Mouse (Mus musculus) heart, postnatal 0 days (tissue): ENCODE measurements around the gene Emc1. TPM values are rescaled to one million over a fixed set of nuclear protein-coding genes. Genes with fewer than 3 reads are reported as not detected.

Experiments
- ATAC-seq: fragments of 200-750 bp; cut with Nextera tagmentation; 2 replicates; pipeline ENCODE4 v1.8.0; 2017; ENCODE audit warnings: low read depth, moderate number of reproducible peaks, moderate library complexity; ENCODE audit not compliant: insufficient read depth
- DNase-seq: peaks from one replicate; pipeline ENCODE4 v3.0.0-alpha.2; 2016; ENCODE audit warnings: low spot score
- H3K27ac ChIP-seq: fragments of 300-500 bp; sonication (generic); 2 replicates; pipeline ENCODE4 v1.5.1; 2014; ENCODE audit warnings: low read depth, mild to moderate bottlenecking
- H3K27me3 ChIP-seq: fragments of 300-500 bp; sonication (generic); 2 replicates; pipeline ENCODE4 v1.6.1; 2014; ENCODE audit warnings: low read length, mixed read lengths; ENCODE audit not compliant: control insufficient read depth, insufficient read depth
- H3K36me3 ChIP-seq: fragments of 300-500 bp; sonication (generic); replicated peaks from 2 replicates; pipeline ENCODE4 v1.6.1; 2014; ENCODE audit warnings: low read length, mixed read lengths; ENCODE audit not compliant: control insufficient read depth, insufficient read depth
- H3K4me1 ChIP-seq: fragments of 300-500 bp; sonication (generic); 2 replicates; pipeline ENCODE4 v1.6.1; 2014; ENCODE audit warnings: antibody characterized with exemption; ENCODE audit not compliant: control insufficient read depth, insufficient read depth
- H3K4me2 ChIP-seq: fragments of 300-500 bp; sonication (generic); 2 replicates; pipeline ENCODE4 v1.6.1; 2014; ENCODE audit warnings: low read depth, mild to moderate bottlenecking, low read length, moderate library complexity
- H3K4me3 ChIP-seq: fragments of 300-500 bp; sonication (generic); 2 replicates; pipeline ENCODE4 v1.5.1; 2014; ENCODE audit warnings: low read depth, low read length
- H3K9ac ChIP-seq: fragments of 300-500 bp; sonication (generic); replicated peaks from 2 replicates; pipeline ENCODE4 v1.6.1; 2014; ENCODE audit warnings: low read depth, low read length, mixed read lengths
- H3K9me3 ChIP-seq: fragments of 300-500 bp; sonication (generic); replicated peaks from 2 replicates; pipeline ENCODE4 v1.6.1; 2016; ENCODE audit warnings: low read length; ENCODE audit not compliant: control insufficient read depth
- CTCF ChIP-seq: IDR thresholded peaks from 2 replicates; pipeline ENCODE4 v1.5.1; 2016; ENCODE audit warnings: antibody characterized with exemption, control low read depth, low read depth
- EP300 ChIP-seq: IDR thresholded peaks from 2 replicates; pipeline ENCODE4 v1.6.1; 2016; ENCODE audit warnings: antibody characterized with exemption, low read depth
- WGBS: fragments of 180-500 bp; shearing (Covaris S2); extraction: QIAGEN DNeasy Blood & Tissue Kit; methylation state at CpG from one replicate; pipeline ENCODE4 v1.1.7; 2014; 5-methylcytosine and 5-hydroxymethylcytosine counted together
- polyA plus RNA-seq: library from polyadenylated mRNA; unstranded; fragments of >200 nt; fragmentation: Nextera tagmentation; extraction: Ambion mirVana; gene quantifications from 2 replicates; pipeline ENCODE4 v1.2.1, GENCODE M21; 2015
- total RNA-seq: library from RNA; depleted of rRNA; stranded (reverse); fragments of >200 nt; gene quantifications from 2 replicates; pipeline ENCODE4 v1.2.3, GENCODE M21; 2014; ENCODE audit warnings: low replicate concordance

Gene Emc1
- total and polyA plus RNA-seq, 2 experiments from 2014 or later: 25.3 to 41.5 TPM

DNA sequence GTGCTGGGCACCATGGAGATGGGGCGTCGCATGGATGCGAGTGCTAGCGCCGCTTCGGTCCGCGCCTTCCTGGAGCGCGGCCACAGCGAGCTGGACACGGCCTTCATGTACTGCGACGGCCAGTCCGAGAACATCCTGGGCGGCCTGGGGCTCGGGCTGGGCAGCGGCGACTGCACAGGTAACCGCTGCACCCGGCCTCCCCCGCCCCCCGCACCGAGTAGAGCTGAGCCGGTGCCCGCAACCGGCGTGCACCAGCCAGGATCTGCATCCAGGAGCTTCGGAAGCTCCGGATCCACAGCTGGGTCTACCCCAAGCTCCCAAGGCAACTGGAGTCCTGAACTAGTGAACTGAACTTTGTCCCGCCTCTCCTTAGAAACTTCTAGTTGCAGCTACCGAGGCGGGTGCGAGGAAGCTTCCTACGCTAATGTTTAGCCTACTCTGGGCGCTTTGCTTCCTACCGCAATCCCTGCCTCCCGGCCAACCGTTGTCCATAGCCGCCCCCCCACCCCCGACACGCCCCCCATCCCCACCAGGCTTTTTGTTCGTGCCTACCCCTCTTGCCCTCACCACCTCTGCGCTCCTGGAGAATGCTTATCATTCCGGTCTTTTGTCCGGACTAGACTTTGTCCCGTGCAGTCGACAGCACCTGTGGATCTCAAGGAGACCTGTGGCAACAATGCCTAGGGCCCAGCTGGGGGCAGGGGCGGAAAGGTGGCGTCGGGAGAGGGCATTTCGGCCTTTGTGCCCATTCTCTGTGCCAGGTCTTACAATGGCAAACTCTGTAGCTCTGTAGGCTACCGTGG lies 41.3 kb upstream of the Emc1 start:
- Histone ChIP-seq H3K4me2 (peak overlapping the region; percentile 95), H3K27ac (peak overlapping the region; percentile 31; the same call in 1 of the 2 replicates), H3K9me3 (no peaks in the 10 kb centered on the region), H3K27me3 (no peaks in the 10 kb centered on the region), H3K9ac (peak overlapping the region; percentile 67), H3K4me1 (peaks cover 14% of the 10 kb centered on the region), H3K4me3 (peak overlapping the region; percentile 87), H3K36me3 (peaks cover 18% of the 10 kb centered on the region; the same call in 1 of the 2 replicates)
- WGBS: under 1% methylated on average over 51 of the region's 53 CpGs
- DNase-seq (no peak), ATAC-seq (peak; percentile 62; the same call in 1 of the 2 replicates)
- no peak for TF ChIP-seq EP300
- TF ChIP-seq CTCF: no peak

DNA sequence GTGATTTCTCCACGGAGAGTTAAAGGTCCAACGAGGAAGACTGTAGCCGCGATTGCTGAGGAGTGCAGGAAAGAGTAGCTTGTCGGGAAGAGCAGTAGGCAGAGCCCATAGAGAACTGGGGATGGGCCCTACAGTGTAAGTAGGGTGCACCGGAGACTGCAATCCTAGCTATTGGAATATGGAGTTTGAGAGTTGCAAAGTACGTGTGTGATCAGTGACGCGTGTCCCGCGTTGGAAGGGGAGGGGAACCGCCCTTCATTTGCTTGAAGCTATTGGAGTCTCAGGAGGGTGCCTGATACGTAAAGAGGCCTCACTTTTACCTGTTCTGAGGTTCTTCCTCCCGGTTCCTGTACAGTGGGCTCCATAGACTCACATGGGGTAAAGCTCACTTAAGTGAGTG lies 40.7 kb upstream of the Emc1 start:
- ATAC-seq: no peak
- no peak overlapping the region for H3K27ac ChIP-seq
- peak overlapping the region; percentile 95 for H3K4me2 ChIP-seq
- DNase-seq: no peak
- no peaks in the 10 kb centered on the region for H3K9me3 ChIP-seq
- H3K4me3 ChIP-seq: peak overlapping the region; percentile 87
- peaks cover 12% of the 10 kb centered on the region; the same call in 1 of the 2 replicates for H3K36me3 ChIP-seq
- H3K27me3 ChIP-seq: no peaks in the 10 kb centered on the region
- H3K9ac ChIP-seq: 0 out of 2 replicates have a peak overlapping the region, but pooled peaks have one; percentile 67
- peaks cover 14% of the 10 kb centered on the region for H3K4me1 ChIP-seq
- WGBS: 30% methylated on average over 14 of the region's 14 CpGs
- TF ChIP-seq EP300 (no peak), CTCF (no peak)

DNA sequence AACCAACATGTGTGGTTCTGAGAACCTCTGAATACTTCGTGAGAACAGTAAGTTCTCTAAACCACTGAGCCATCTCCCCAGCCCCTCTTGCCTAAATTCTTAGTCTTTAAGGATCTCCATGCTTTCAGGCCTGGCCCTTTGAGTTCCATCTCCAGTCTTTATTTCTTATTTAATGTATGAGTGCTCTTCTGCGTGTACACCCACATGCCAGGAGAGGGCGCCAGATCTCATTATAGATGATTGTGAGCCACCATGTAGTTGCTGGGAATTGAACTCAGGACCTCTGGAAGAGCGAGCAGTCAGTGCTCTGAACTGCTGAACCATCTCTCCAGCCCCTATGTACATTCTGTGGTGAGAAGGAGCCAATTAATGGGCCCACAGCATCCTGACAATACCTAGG lies 39.8 kb upstream of the Emc1 start:
- peaks cover 11% of the 10 kb centered on the region; the same call in 1 of the 2 replicates for H3K36me3 ChIP-seq
- WGBS: 65% methylated on average over 4 of the region's 4 CpGs
- no peaks in the 10 kb centered on the region for H3K9me3 ChIP-seq
- H3K4me1 ChIP-seq: peaks cover 14% of the 10 kb centered on the region
- H3K9ac ChIP-seq: no peak overlapping the region
- no peak overlapping the region for H3K4me3 ChIP-seq
- no peak overlapping the region for H3K27ac ChIP-seq
- H3K27me3 ChIP-seq: no peaks in the 10 kb centered on the region
- no peak overlapping the region for H3K4me2 ChIP-seq
- ATAC-seq (no peak), DNase-seq (no peak)
- peak; percentile 39 for TF ChIP-seq CTCF
- TF ChIP-seq EP300: no peak

DNA sequence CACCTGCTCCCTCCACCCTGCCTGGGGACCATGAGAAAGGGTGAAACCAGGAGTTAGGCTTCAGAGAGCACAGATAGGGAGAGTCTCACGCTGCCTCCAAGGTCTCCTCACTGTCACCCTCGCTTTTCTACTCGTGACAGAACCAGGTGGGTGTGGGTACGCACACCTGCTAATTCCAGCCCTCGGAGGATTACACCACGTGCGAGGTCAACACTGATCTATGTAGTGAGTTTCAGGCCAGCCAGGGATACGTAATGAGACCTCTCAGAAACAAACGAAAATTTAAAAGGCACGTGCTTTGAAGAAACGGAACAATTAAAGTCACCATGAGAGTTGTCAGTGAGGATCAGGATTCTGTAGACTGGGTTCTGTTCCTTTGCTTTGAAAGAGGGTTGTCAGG lies 33.9 kb upstream of the Emc1 start:
- no peak overlapping the region for H3K9ac ChIP-seq
- H3K4me2 ChIP-seq: no peak overlapping the region
- no peaks in the 10 kb centered on the region for H3K4me1 ChIP-seq
- ATAC-seq (no peak), DNase-seq (no peak)
- no peaks in the 10 kb centered on the region for H3K9me3 ChIP-seq
- 88% methylated on average over 11 of the region's 11 CpGs for WGBS
- H3K4me3 ChIP-seq: no peak overlapping the region
- no peaks in the 10 kb centered on the region for H3K27me3 ChIP-seq
- no peak overlapping the region for H3K27ac ChIP-seq
- TF ChIP-seq CTCF (no peak), EP300 (no peak)
- peaks cover 11% of the 10 kb centered on the region; the same call in 1 of the 2 replicates for H3K36me3 ChIP-seq

DNA sequence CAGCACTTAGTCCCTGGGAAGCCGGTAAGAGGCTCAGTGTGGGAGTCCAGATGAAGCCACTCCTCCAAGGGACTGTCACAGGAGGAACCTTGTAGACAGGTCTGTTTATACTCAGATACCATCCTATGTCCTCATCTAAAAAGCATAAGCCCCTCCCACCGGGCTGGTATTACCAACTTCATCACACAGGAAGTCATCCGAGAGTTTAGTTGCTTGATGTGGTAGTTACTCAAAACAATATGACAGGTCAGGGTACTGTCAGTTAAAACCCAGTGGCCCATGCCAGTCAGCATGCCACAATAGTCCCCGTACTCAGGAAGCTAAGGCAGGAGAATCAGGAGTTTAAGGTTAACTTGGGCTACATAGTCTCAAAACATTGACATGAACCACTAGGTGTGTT lies 32.6 kb upstream of the Emc1 start:
- no peaks in the 10 kb centered on the region for H3K9me3 ChIP-seq
- no peak overlapping the region for H3K4me3 ChIP-seq
- H3K4me1 ChIP-seq: no peaks in the 10 kb centered on the region
- no peaks in the 10 kb centered on the region for H3K27me3 ChIP-seq
- H3K4me2 ChIP-seq: no peak overlapping the region
- DNase-seq (no peak), ATAC-seq (no peak)
- H3K27ac ChIP-seq: no peak overlapping the region
- no peak overlapping the region for H3K9ac ChIP-seq
- H3K36me3 ChIP-seq: peaks cover 11% of the 10 kb centered on the region; the same call in 1 of the 2 replicates
- 82% methylated on average over 4 of the region's 4 CpGs for WGBS
- TF ChIP-seq CTCF (no peak), EP300 (no peak)
